Mouse (Mus musculus): ENCODE measurements around the gene Ndufb3. TPM values are rescaled to one million over a fixed set of nuclear protein-coding genes. Genes with fewer than 3 reads are reported as not detected.
A peak's percentile ranks its signal among the peaks of the same experiment; 100 is the strongest.

Gene Ndufb3
- total and polyA plus RNA-seq, 2 experiments from 2014 or later, result 132 to 432 TPM

- Histone ChIP-seq H3K4me3 (ENCODE audit: low read depth, low read length) (no peak overlapping the region), H3K9me3 (replicated peaks; ENCODE audit: control insufficient read depth, low read length) (no peaks in the 10 kb centered on the region), H3K27ac (ENCODE audit: low read depth) (no peak overlapping the region), H3K4me2 (ENCODE audit: low read depth, low read length) (no peak overlapping the region), H3K9ac (replicated peaks; ENCODE audit: low read depth, low read length) (no peak overlapping the region), H3K4me1 (ENCODE audit: control insufficient read depth, insufficient read depth) (no peaks in the 10 kb centered on the region), H3K36me3 (replicated peaks; ENCODE audit: control insufficient read depth, insufficient read depth, low read length) (no peaks in the 10 kb centered on the region), H3K27me3 (ENCODE audit: control insufficient read depth, insufficient read depth, low read length) (no peaks in the 10 kb centered on the region)
- TF ChIP-seq CTCF (IDR thresholded peaks at IDR 0.05; ENCODE audit: low read depth) (no peak), EP300 (IDR thresholded peaks at IDR 0.05; ENCODE audit: low read depth) (no peak)
- DNase-seq (ENCODE audit: low spot score) (no peak), ATAC-seq (ENCODE audit: insufficient read depth, low read depth) (no peak)
- WGBS, result 73% methylated on average over 1 of the region's 1 CpGs
These were observed 24.0 kb downstream of the Ndufb3 start for GRCm38 (mm10) chr1:58610166-58610565.

- H3K36me3 ChIP-seq (replicated peaks; ENCODE audit: control insufficient read depth, insufficient read depth, low read length), result no peaks in the 10 kb centered on the region
- TF ChIP-seq CTCF (IDR thresholded peaks at IDR 0.05; ENCODE audit: low read depth) (no peak), EP300 (IDR thresholded peaks at IDR 0.05; ENCODE audit: low read depth) (no peak)
- ATAC-seq (ENCODE audit: insufficient read depth, low read depth) (no peak), DNase-seq (ENCODE audit: low spot score) (no peak)
- H3K27me3 ChIP-seq (ENCODE audit: control insufficient read depth, insufficient read depth, low read length), result no peaks in the 10 kb centered on the region
- no peak overlapping the region for H3K27ac ChIP-seq (ENCODE audit: low read depth)
- H3K9ac ChIP-seq (replicated peaks; ENCODE audit: low read depth, low read length), result no peak overlapping the region
- no peak overlapping the region for H3K4me2 ChIP-seq (ENCODE audit: low read depth, low read length)
- H3K4me3 ChIP-seq (ENCODE audit: low read depth, low read length), result no peak overlapping the region
- no peaks in the 10 kb centered on the region for H3K4me1 ChIP-seq (ENCODE audit: control insufficient read depth, insufficient read depth)
- WGBS, result 23% methylated on average over 1 of the region's 1 CpGs
- H3K9me3 ChIP-seq (replicated peaks; ENCODE audit: control insufficient read depth, low read length), result no peaks in the 10 kb centered on the region
These were observed 24.4 kb downstream of the Ndufb3 start for GRCm38 (mm10) chr1:58610611-58611010.

GRCm38 (mm10) chr1:58613786-58614185, 27.6 kb downstream of the Ndufb3 start:
- no peak for DNase-seq (ENCODE audit: low spot score)
- no peak overlapping the region for H3K4me3 ChIP-seq (ENCODE audit: low read depth, low read length)
- no peak overlapping the region for H3K9ac ChIP-seq (replicated peaks; ENCODE audit: low read depth, low read length)
- H3K9me3 ChIP-seq (replicated peaks; ENCODE audit: control insufficient read depth, low read length), result no peaks in the 10 kb centered on the region
- ATAC-seq (ENCODE audit: insufficient read depth, low read depth), result no peak
- H3K27me3 ChIP-seq (ENCODE audit: control insufficient read depth, insufficient read depth, low read length), result no peaks in the 10 kb centered on the region
- H3K27ac ChIP-seq (ENCODE audit: low read depth), result no peak overlapping the region
- no peaks in the 10 kb centered on the region for H3K4me1 ChIP-seq (ENCODE audit: control insufficient read depth, insufficient read depth)
- no peaks in the 10 kb centered on the region for H3K36me3 ChIP-seq (replicated peaks; ENCODE audit: control insufficient read depth, insufficient read depth, low read length)
- WGBS, result 79% methylated on average over 6 of the region's 6 CpGs
- no peak overlapping the region for H3K4me2 ChIP-seq (ENCODE audit: low read depth, low read length)
- no peak for TF ChIP-seq CTCF (IDR thresholded peaks at IDR 0.05; ENCODE audit: low read depth)
- no peak for TF ChIP-seq EP300 (IDR thresholded peaks at IDR 0.05; ENCODE audit: low read depth)

- no peak overlapping the region for H3K4me2 ChIP-seq (ENCODE audit: low read depth, low read length)
- no peak overlapping the region for H3K9ac ChIP-seq (replicated peaks; ENCODE audit: low read depth, low read length)
- H3K4me3 ChIP-seq (ENCODE audit: low read depth, low read length), result no peak overlapping the region
- no peak overlapping the region for H3K27ac ChIP-seq (ENCODE audit: low read depth)
- 50% methylated on average over 3 of the region's 3 CpGs for WGBS
- ATAC-seq (ENCODE audit: insufficient read depth, low read depth), result peak; percentile 41; the same call in 1 of the 2 replicates
- DNase-seq (ENCODE audit: low spot score), result peak; percentile 7
- H3K36me3 ChIP-seq (replicated peaks; ENCODE audit: control insufficient read depth, insufficient read depth, low read length), result no peaks in the 10 kb centered on the region
- no peaks in the 10 kb centered on the region for H3K27me3 ChIP-seq (ENCODE audit: control insufficient read depth, insufficient read depth, low read length)
- no peaks in the 10 kb centered on the region for H3K9me3 ChIP-seq (replicated peaks; ENCODE audit: control insufficient read depth, low read length)
- no peaks in the 10 kb centered on the region for H3K4me1 ChIP-seq (ENCODE audit: control insufficient read depth, insufficient read depth)
- TF ChIP-seq EP300 (IDR thresholded peaks at IDR 0.05; ENCODE audit: low read depth) (no peak), CTCF (IDR thresholded peaks at IDR 0.05; ENCODE audit: low read depth) (no peak)
These were observed 28.2 kb downstream of the Ndufb3 start for GRCm38 (mm10) chr1:58614424-58614823.

DNA sequence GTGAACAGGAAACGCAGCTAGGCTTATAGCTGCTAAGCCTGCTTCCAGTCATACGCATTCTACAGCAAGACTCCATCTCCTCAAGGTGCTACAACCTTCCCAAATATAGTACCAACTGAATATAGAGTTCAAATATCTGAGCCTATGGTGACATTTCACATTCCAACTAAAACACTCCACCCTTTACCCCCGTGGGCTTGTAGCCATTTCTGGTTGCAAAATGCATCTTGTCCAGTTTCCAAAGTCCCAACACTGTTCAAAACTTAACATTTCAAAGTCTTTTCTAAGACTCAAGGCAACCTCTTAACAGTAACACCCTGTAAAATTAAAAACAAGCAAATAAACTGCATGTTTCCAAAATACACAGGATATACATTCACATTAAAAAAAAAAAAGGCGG, 29.0 kb downstream of the Ndufb3 start:
- Histone ChIP-seq H3K4me3 (ENCODE audit: low read depth, low read length) (no peak overlapping the region), H3K36me3 (replicated peaks; ENCODE audit: control insufficient read depth, insufficient read depth, low read length) (no peaks in the 10 kb centered on the region), H3K9ac (replicated peaks; ENCODE audit: low read depth, low read length) (no peak overlapping the region), H3K27me3 (ENCODE audit: control insufficient read depth, insufficient read depth, low read length) (no peaks in the 10 kb centered on the region), H3K27ac (ENCODE audit: low read depth) (no peak overlapping the region), H3K4me2 (ENCODE audit: low read depth, low read length) (no peak overlapping the region), H3K4me1 (ENCODE audit: control insufficient read depth, insufficient read depth) (no peaks in the 10 kb centered on the region), H3K9me3 (replicated peaks; ENCODE audit: control insufficient read depth, low read length) (no peaks in the 10 kb centered on the region)
- no peak for ATAC-seq (ENCODE audit: insufficient read depth, low read depth)
- DNase-seq (ENCODE audit: low spot score), result no peak
- WGBS, result 68% methylated on average over 4 of the region's 4 CpGs
- no peak for TF ChIP-seq EP300 (IDR thresholded peaks at IDR 0.05; ENCODE audit: low read depth)
- TF ChIP-seq CTCF (IDR thresholded peaks at IDR 0.05; ENCODE audit: low read depth), result no peak

DNA sequence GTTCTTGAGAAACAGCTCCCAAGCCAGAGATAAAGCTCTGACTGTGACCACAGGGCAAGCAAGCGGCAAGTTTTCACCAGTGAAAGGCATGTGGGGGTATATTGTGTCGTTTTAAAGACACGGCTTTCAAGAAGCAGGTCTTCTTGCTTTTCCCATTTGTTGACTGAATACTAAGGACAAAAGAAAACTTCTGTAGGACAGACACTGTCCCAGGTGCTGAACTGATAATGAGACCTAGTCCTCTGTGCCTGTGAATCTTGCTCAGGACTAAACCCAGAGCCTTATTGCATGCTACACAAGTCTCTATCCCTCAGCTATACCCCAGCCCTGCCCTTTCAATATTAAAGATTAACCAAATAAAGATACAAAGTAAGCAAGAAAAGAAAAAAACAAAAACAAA, 30.0 kb downstream of the Ndufb3 start:
- no peak overlapping the region for H3K9ac ChIP-seq (replicated peaks; ENCODE audit: low read depth, low read length)
- H3K27me3 ChIP-seq (ENCODE audit: control insufficient read depth, insufficient read depth, low read length), result no peaks in the 10 kb centered on the region
- ATAC-seq (ENCODE audit: insufficient read depth, low read depth) (no peak), DNase-seq (ENCODE audit: low spot score) (no peak)
- H3K4me1 ChIP-seq (ENCODE audit: control insufficient read depth, insufficient read depth), result peaks cover 5% of the 10 kb centered on the region; the same call in 1 of the 2 replicates
- no peak overlapping the region for H3K4me2 ChIP-seq (ENCODE audit: low read depth, low read length)
- WGBS, result 61% methylated on average over 3 of the region's 3 CpGs
- H3K9me3 ChIP-seq (replicated peaks; ENCODE audit: control insufficient read depth, low read length), result no peaks in the 10 kb centered on the region
- no peak for TF ChIP-seq EP300 (IDR thresholded peaks at IDR 0.05; ENCODE audit: low read depth)
- no peak for TF ChIP-seq CTCF (IDR thresholded peaks at IDR 0.05; ENCODE audit: low read depth)
- no peaks in the 10 kb centered on the region for H3K36me3 ChIP-seq (replicated peaks; ENCODE audit: control insufficient read depth, insufficient read depth, low read length)
- H3K27ac ChIP-seq (ENCODE audit: low read depth), result no peak overlapping the region
- H3K4me3 ChIP-seq (ENCODE audit: low read depth, low read length), result no peak overlapping the region
